Mouse (Mus musculus) testis, adult 2 months (tissue): ENCODE results near the gene Flt3l. TPM values are rescaled to one million over a fixed set of nuclear protein-coding genes. Genes with fewer than 3 reads are reported as not detected.

Experiments used
- H3K27ac ChIP-seq: fragments of 200-500 bp; 2 replicates; pipeline ENCODE4 v1.5.1; 2012; ENCODE audit warnings: low read depth, low read length; ENCODE audit not compliant: control insufficient read depth, insufficient read depth
- H3K27me3 ChIP-seq: fragments of 200-500 bp; 2 replicates; pipeline ENCODE4 v1.6.1; 2012; ENCODE audit warnings: mild to moderate bottlenecking, low read length, moderate library complexity; ENCODE audit not compliant: control insufficient read depth, insufficient read depth
- H3K36me3 ChIP-seq: fragments of 200-500 bp; 2 replicates; pipeline ENCODE4 v1.6.1; 2012; ENCODE audit warnings: mild to moderate bottlenecking, low read length; ENCODE audit not compliant: control insufficient read depth, insufficient read depth
- H3K4me1 ChIP-seq: fragments of 200-500 bp; 2 replicates; pipeline ENCODE4 v1.6.1; 2012; ENCODE audit warnings: low read length; ENCODE audit not compliant: control insufficient read depth, insufficient read depth
- H3K4me3 ChIP-seq: fragments of 200-500 bp; 2 replicates; pipeline ENCODE4 v1.5.1; 2012; ENCODE audit warnings: low read depth, mild to moderate bottlenecking, low read length, moderate library complexity, mixed read lengths; ENCODE audit not compliant: control insufficient read depth
- CTCF ChIP-seq: fragments of 200-500 bp; IDR thresholded peaks from 2 replicates; pipeline ENCODE4 v1.5.1; 2012; ENCODE audit warnings: low read depth, mild to moderate bottlenecking, inconsistent platforms, low read length, moderate library complexity; ENCODE audit not compliant: control insufficient read depth, insufficient read depth, insufficient replicate concordance
- POLR2A ChIP-seq: fragments of 200-500 bp; IDR thresholded peaks from 2 replicates; pipeline ENCODE4 v1.6.1; 2012; ENCODE audit warnings: low read depth, mild to moderate bottlenecking, inconsistent platforms, low read length, moderate library complexity; ENCODE audit not compliant: control insufficient read depth
- polyA plus RNA-seq: library from polyadenylated mRNA; depleted of rRNA; stranded (reverse); fragments of >200 nt; gene quantifications from 2 replicates; pipeline ENCODE4 v1.2.3, GENCODE M21; 2012

Gene Flt3l
- polyA plus RNA-seq, 1 experiment: 3.9 TPM

- TF ChIP-seq CTCF (no peak), POLR2A (no peak)
- H3K27ac ChIP-seq: no peak overlapping the region
- H3K27me3 ChIP-seq: no peaks in the 10 kb centered on the region
- H3K4me3 ChIP-seq: no peak overlapping the region
- H3K36me3 ChIP-seq: no peaks in the 10 kb centered on the region
- H3K4me1 ChIP-seq: peaks cover 20% of the 10 kb centered on the region
Measured at GRCm38 (mm10) chr7:45131850-45132249, 4.4 kb downstream of the Flt3l start.

- Histone ChIP-seq H3K4me3 (peak overlapping the region; percentile 89), H3K36me3 (no peaks in the 10 kb centered on the region), H3K27ac (peak overlapping the region; percentile 95), H3K4me1 (peaks cover 20% of the 10 kb centered on the region), H3K27me3 (no peaks in the 10 kb centered on the region)
- TF ChIP-seq POLR2A (no peak), CTCF (no peak)
Measured at GRCm38 (mm10) chr7:45129776-45130512, 6.3 kb downstream of the Flt3l start.

GRCm38 (mm10) chr7:45129318-45129717 lies 6.9 kb downstream of the Flt3l start:
- Histone ChIP-seq H3K36me3 (no peaks in the 10 kb centered on the region), H3K4me1 (peaks cover 14% of the 10 kb centered on the region), H3K27ac (peak overlapping the region; percentile 95), H3K27me3 (no peaks in the 10 kb centered on the region), H3K4me3 (peak overlapping the region; percentile 89)
- no peak for TF ChIP-seq CTCF
- TF ChIP-seq POLR2A: no peak; the same call in 1 of the 2 replicates

- Histone ChIP-seq H3K27ac (peak within 1 kb of the TSS; percentile 96), H3K4me3 (peak within 1 kb of the TSS; percentile 89), H3K4me1 (peaks cover 12% of the 10 kb centered on the region), H3K27me3 (no peaks in the 10 kb centered on the region), H3K36me3 (no peaks in the 10 kb centered on the region)
- TF ChIP-seq POLR2A (peak; percentile 94), CTCF (peak; percentile 66; the same call in 1 of the 2 replicates)
Measured at GRCm38 (mm10) chr7:45128624-45129246, 7.5 kb downstream of the Flt3l start, which contains the start of gene Rpl13a. Gene Rpl13a, minus strand, starts transcription at chr7:45128761.

DNA sequence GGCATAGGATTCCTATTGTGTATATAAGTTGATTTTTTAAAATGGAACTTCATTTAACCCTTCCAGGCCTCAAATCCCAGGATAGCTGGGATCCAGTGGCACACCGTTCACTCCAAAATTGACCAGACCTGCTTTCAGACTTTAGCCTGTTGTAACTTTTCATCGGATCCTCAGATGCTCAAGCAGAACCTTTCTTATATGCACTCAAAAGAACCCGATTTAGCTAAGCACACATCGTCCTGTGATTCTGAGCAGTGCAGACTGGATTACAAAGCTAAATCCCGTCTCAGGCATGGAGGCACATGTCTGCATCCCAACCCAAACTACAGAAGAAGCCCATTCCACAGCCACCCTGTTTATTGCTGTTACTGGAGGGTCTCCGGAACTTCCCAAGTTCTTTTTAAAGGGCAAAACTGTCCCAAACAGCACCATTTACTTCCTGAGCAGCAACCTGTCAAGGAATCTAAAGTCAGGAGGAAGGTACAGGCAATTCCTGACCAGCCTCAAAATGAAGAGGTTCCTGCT lies 8.5 kb downstream of the Flt3l start:
- H3K36me3 ChIP-seq: no peaks in the 10 kb centered on the region
- no peaks in the 10 kb centered on the region for H3K27me3 ChIP-seq
- H3K27ac ChIP-seq: peak overlapping the region; percentile 96
- H3K4me3 ChIP-seq: peak overlapping the region; percentile 89
- TF ChIP-seq POLR2A: no peak
- no peak for TF ChIP-seq CTCF
- H3K4me1 ChIP-seq: peaks cover 20% of the 10 kb centered on the region

DNA sequence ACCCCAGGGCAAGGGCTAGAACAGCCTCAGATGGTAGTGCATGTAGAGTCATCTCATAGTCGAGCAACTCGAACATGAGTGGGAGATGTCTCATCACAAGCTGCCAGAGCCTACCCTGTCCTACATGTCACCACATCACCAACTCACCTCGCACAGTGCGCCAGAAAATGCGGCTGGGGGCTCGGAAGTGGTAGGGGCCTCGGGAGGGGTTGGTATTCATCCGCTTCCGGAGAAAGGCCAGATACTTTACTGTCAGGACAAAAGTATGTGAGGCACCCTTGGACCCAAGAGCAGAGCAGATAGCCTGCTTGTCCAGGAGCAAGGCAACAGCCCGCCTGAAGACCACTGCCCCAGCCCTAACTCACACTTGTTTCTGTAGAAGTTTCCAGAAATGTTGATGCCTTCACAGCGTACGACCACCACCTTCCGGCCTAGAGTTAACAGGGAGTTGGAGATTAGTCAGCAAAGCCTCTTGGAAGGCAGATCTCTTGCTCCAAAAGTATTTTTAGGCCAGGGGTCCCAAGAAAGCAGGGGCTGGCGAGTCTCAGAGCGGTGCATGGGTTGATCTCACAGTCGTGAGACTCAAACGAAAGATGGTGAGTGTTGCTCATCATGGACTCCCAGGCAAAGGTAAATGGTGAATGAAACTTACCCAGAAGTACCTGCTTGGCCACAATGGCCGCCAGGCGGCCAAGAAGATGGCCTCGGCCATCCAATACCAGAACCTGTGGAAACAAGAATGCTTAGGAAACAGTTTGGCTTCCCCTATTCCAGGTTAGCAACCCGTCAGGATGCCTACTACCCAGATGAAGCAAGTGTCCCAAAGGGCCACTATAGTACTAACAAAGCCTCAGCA lies 9.2 kb downstream of the Flt3l start:
- Histone ChIP-seq H3K27me3 (no peaks in the 10 kb centered on the region), H3K27ac (no peak overlapping the region), H3K4me1 (peaks cover 20% of the 10 kb centered on the region), H3K4me3 (no peak overlapping the region; the same call in none of the 2 replicates), H3K36me3 (no peaks in the 10 kb centered on the region; the same call in 1 of the 2 replicates)
- TF ChIP-seq POLR2A (no peak), CTCF (no peak)
